Mouse (Mus musculus) fibroblast of lung, adult 2 months (primary cell): ENCODE measurements around the gene Nmnat2.

Experiments
- DNase-seq: peaks from one replicate; pipeline ENCODE4 v3.0.0-alpha.2; 2011; ENCODE audit warnings: low read depth

Nmnat2 gene

GRCm38 (mm10) chr1:153021034-153021638 lies 66.3 kb downstream of the Nmnat2 start:
- DNase-seq, result no peak

GRCm38 (mm10) chr1:153023018-153023417 lies 68.2 kb downstream of the Nmnat2 start:
- no peak for DNase-seq

- DNase-seq, result no peak
Observed at GRCm38 (mm10) chr1:153023875-153024274, 69.1 kb downstream of the Nmnat2 start.

- DNase-seq, result no peak
Observed at GRCm38 (mm10) chr1:153024453-153024852, 69.7 kb downstream of the Nmnat2 start.

- no peak for DNase-seq
Observed at GRCm38 (mm10) chr1:153031345-153031744, 76.6 kb downstream of the Nmnat2 start.

- no peak for DNase-seq
Observed at GRCm38 (mm10) chr1:153031954-153032353, 77.2 kb downstream of the Nmnat2 start.

- DNase-seq, result no peak
Observed at GRCm38 (mm10) chr1:153033145-153033908, 78.5 kb downstream of the Nmnat2 start.

- DNase-seq, result no peak
Observed at GRCm38 (mm10) chr1:153034064-153034463, 79.3 kb downstream of the Nmnat2 start.

GRCm38 (mm10) chr1:153035328-153035944 lies 80.6 kb downstream of the Nmnat2 start:
- DNase-seq, result no peak

GRCm38 (mm10) chr1:153037353-153038345 lies 82.9 kb downstream of the Nmnat2 start:
- no peak for DNase-seq

GRCm38 (mm10) chr1:153040091-153040490 lies 85.3 kb downstream of the Nmnat2 start:
- DNase-seq, result peak; percentile 36

- DNase-seq, result peak; percentile 46
Observed at GRCm38 (mm10) chr1:153041046-153041445, 86.3 kb downstream of the Nmnat2 start.

- DNase-seq, result no peak
Observed at GRCm38 (mm10) chr1:153042318-153042717, 87.5 kb downstream of the Nmnat2 start.

GRCm38 (mm10) chr1:153043332-153043731 lies 88.5 kb downstream of the Nmnat2 start:
- DNase-seq, result no peak

GRCm38 (mm10) chr1:153045368-153045767 lies 90.6 kb downstream of the Nmnat2 start:
- peak; percentile 45 for DNase-seq

GRCm38 (mm10) chr1:153048147-153048878 lies 93.5 kb downstream of the Nmnat2 start:
- DNase-seq, result peak; percentile 96

GRCm38 (mm10) chr1:153049451-153049850 lies 94.7 kb downstream of the Nmnat2 start:
- peak; percentile 72 for DNase-seq

GRCm38 (mm10) chr1:153051474-153051873 lies 96.7 kb downstream of the Nmnat2 start:
- no peak for DNase-seq

- DNase-seq, result no peak
Observed at GRCm38 (mm10) chr1:153053619-153054018, 98.8 kb downstream of the Nmnat2 start.

GRCm38 (mm10) chr1:153054112-153054821 lies 99.5 kb downstream of the Nmnat2 start:
- DNase-seq, result no peak

- DNase-seq, result no peak
Observed at GRCm38 (mm10) chr1:153058290-153058689, 103.5 kb downstream of the Nmnat2 start.
